In genomic region chr17:45882682-45883081, GRCm38 (mm10) we compare ENCODE assay signal across 7 mouse cellular contexts.
"Had no signal": no experiment of that assay in that cellular context is flagged by ENCODE, and none has a peak within 500 bp of the region (broad histone marks: within the 10 kb centered on the region; RNA-seq: fewer than 3 reads in every experiment).

No protein-coding gene starts in this region.

- DNase-seq: lung, adult 2 months; lung, postnatal 14 days; lung, postnatal 36 days; right cerebral cortex, postnatal 14 days; thymus, adult 2 months; thymus, postnatal 25 days; thymus, postnatal 4 days had no signal
